Mouse (Mus musculus) G1E (cell line): ENCODE measurements around the gene Rasal2.

Experiments
- CTCF ChIP-seq: IDR thresholded peaks from 2 replicates; pipeline ENCODE4 v1.5.1; 2012; ENCODE audit warnings: low read depth, low read length, inconsistent platforms, mixed read lengths
- GATA1 ChIP-seq: IDR thresholded peaks from 2 replicates; pipeline ENCODE4 v1.6.1; 2012; ENCODE audit warnings: borderline replicate concordance, low read length, inconsistent platforms, mixed read lengths
- GATA2 ChIP-seq: IDR thresholded peaks from 2 replicates; pipeline ENCODE4 v1.6.1; 2012; ENCODE audit warnings: low read depth, low read length, inconsistent platforms, borderline replicate concordance
- POLR2AphosphoS5 ChIP-seq: IDR thresholded peaks from 2 replicates; pipeline ENCODE4 v1.6.1; 2012; ENCODE audit warnings: low read depth, low read length, inconsistent platforms; ENCODE audit not compliant: insufficient replicate concordance
- TAL1 ChIP-seq: conservative IDR thresholded peaks from 2 replicates; pipeline ENCODE4 v1.6.1; 2012; ENCODE audit warnings: low read depth, low read length, inconsistent platforms, mixed read lengths

GRCm38 (mm10) chr1:157137854-157138241 lies 274.5 kb downstream of the Rasal2 start:
- no peak for TF ChIP-seq CTCF
- TF ChIP-seq TAL1 = no peak
- no peak for TF ChIP-seq GATA1
- TF ChIP-seq POLR2AphosphoS5 = no peak
- TF ChIP-seq GATA2 = no peak
